Mouse (Mus musculus) midbrain, embryonic 13.5 days (tissue): ENCODE data around the gene Rbm12. TPM values are rescaled to one million over a fixed set of nuclear protein-coding genes. Genes with fewer than 3 reads are reported as not detected.
A peak's percentile ranks its signal among the peaks of the same experiment; 100 is the strongest.
"Not testable (repeated sequence)": the region's sequence is repeated elsewhere in the genome, so short reads cannot be mapped to it uniquely, and the experiment has no call there.

Source experiments
- ATAC-seq: fragments of 200-750 bp; cut with Nextera tagmentation; 2 replicates; pipeline ENCODE4 v1.8.0; 2017; ENCODE audit warnings: mild to moderate bottlenecking, moderate TSS enrichment, moderate library complexity
- H3K27ac ChIP-seq: fragments of 300-500 bp; sonication (generic); 2 replicates; pipeline ENCODE4 v1.5.1; 2015; ENCODE audit warnings: inconsistent platforms, mild to moderate bottlenecking, moderate library complexity
- H3K27me3 ChIP-seq: fragments of 300-500 bp; sonication (generic); 2 replicates; pipeline ENCODE4 v1.6.1; 2015; ENCODE audit warnings: mild to moderate bottlenecking, inconsistent platforms
- H3K36me3 ChIP-seq: fragments of 300-500 bp; sonication (generic); 2 replicates; pipeline ENCODE4 v1.6.1; 2015; ENCODE audit warnings: mild to moderate bottlenecking, inconsistent platforms
- H3K4me1 ChIP-seq: fragments of 300-500 bp; sonication (generic); replicated peaks from 2 replicates; pipeline ENCODE4 v1.6.1; 2015; ENCODE audit warnings: inconsistent platforms
- H3K4me2 ChIP-seq: fragments of 300-500 bp; sonication (generic); replicated peaks from 2 replicates; pipeline ENCODE4 v1.6.1; 2015; ENCODE audit warnings: moderate library complexity, mild to moderate bottlenecking, inconsistent platforms
- H3K4me3 ChIP-seq: fragments of 300-500 bp; sonication (generic); replicated peaks from 2 replicates; pipeline ENCODE4 v1.5.1; 2015; ENCODE audit warnings: mild to moderate bottlenecking, inconsistent platforms
- H3K9ac ChIP-seq: fragments of 300-500 bp; sonication (generic); replicated peaks from 2 replicates; pipeline ENCODE4 v1.6.1; 2015; ENCODE audit warnings: mild to moderate bottlenecking, inconsistent platforms
- H3K9me3 ChIP-seq: fragments of 300-500 bp; sonication (generic); 2 replicates; pipeline ENCODE4 v1.6.1; 2016; ENCODE audit warnings: mild to moderate bottlenecking, inconsistent platforms
- WGBS: fragments of 180-500 bp; shearing (Covaris S2); methylation state at CpG from one replicate; pipeline ENCODE4 v1.1.7; 2015; 5-methylcytosine and 5-hydroxymethylcytosine counted together
- polyA plus RNA-seq: library from polyadenylated mRNA; unstranded; fragments of >200 nt; fragmentation: Nextera tagmentation; extraction: Ambion mirVana; gene quantifications from 2 replicates; pipeline ENCODE4 v1.2.1, GENCODE M21; 2015

Rbm12 gene
- polyA plus RNA-seq, 1 experiment from 2014 or later = 33.3 TPM

DNA sequence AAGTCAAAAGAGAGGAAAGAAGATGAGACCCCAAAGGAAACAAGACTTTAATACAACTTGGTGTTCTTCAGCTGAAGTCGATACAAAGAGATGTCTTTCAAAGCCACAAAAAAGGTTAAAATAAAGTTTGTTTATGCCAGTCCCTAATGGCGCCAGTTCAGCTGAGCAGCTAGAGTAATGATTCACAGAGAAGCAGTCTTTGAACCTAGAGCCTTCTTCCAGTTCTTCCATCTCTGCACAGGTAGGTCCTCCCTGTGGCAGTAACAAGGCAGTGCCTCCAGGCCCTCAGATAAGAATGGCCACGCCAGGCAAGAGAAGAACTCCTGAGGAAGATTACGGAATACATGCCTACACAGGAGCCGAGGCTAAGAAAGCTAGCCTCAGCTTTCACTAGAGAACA, 12.0 kb upstream of the Rbm12 start:
- H3K4me3 ChIP-seq = no peak overlapping the region
- H3K4me2 ChIP-seq = no peak overlapping the region
- H3K9me3 ChIP-seq = no peaks in the 10 kb centered on the region
- no peaks in the 10 kb centered on the region for H3K4me1 ChIP-seq
- no peaks in the 10 kb centered on the region for H3K27me3 ChIP-seq
- ATAC-seq = no peak
- H3K27ac ChIP-seq = no peak overlapping the region
- 93% methylated on average over 5 of the region's 5 CpGs for WGBS
- H3K9ac ChIP-seq = no peak overlapping the region
- peaks cover 32% of the 10 kb centered on the region for H3K36me3 ChIP-seq

DNA sequence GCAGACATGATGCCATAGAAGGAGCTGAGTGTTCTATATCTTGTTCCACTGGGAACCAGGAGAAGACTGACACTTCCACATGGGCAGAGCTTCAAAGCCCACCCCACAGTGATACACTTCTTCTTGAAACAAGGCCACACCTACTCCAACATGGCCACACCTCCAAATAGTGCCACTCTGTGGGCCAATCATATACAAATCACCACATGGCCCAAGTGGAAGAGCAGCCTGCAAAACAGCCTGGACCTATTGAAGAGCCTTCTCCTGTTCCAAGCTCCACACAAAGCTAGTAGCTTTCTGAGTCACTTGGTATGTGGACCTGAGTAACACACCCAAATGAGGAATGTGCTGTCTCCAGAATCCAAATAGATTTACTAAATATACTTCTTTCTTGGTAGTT, 7.8 kb upstream of the Rbm12 start:
- Histone ChIP-seq H3K9me3 (no peaks in the 10 kb centered on the region), H3K4me2 (no peak overlapping the region)

DNA sequence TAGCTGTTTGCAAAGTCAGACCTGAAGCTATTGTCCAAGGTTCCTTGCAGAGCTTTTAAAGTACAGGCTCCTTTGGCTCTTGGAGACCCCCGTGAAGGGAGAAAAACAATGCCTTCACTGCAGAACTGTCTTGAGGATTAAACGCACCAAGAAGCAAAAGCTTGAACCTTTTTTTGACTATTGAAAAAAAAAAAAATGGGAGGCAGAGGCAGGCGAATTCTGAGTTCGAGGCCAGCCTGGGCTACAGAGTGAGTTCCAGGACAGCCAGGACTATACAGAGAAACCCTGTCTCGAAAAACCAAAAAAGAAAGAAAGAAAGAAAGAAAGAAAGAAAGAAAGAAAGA, 274 bp upstream of the Rbm12 start:
- peaks cover 22% of the 10 kb centered on the region for H3K4me1 ChIP-seq
- peak overlapping the region; percentile 73 for H3K4me2 ChIP-seq
- H3K4me3 ChIP-seq = peak overlapping the region; percentile 59
- 21% methylated on average over 5 of the region's 5 CpGs for WGBS
- H3K9me3 ChIP-seq, ATAC-seq, H3K36me3 ChIP-seq, H3K9ac ChIP-seq, H3K27me3 ChIP-seq: not testable (repeated sequence)
- peak overlapping the region; percentile 92 for H3K27ac ChIP-seq

More for the DNA sequence above, 7.8 kb upstream of the Rbm12 start:
- Histone ChIP-seq H3K27ac (no peak overlapping the region), H3K4me1 (no peaks in the 10 kb centered on the region), H3K9ac (no peak overlapping the region), H3K4me3 (no peak overlapping the region), H3K27me3 (no peaks in the 10 kb centered on the region), H3K36me3 (peaks cover 10% of the 10 kb centered on the region)
- ATAC-seq = no peak

DNA sequence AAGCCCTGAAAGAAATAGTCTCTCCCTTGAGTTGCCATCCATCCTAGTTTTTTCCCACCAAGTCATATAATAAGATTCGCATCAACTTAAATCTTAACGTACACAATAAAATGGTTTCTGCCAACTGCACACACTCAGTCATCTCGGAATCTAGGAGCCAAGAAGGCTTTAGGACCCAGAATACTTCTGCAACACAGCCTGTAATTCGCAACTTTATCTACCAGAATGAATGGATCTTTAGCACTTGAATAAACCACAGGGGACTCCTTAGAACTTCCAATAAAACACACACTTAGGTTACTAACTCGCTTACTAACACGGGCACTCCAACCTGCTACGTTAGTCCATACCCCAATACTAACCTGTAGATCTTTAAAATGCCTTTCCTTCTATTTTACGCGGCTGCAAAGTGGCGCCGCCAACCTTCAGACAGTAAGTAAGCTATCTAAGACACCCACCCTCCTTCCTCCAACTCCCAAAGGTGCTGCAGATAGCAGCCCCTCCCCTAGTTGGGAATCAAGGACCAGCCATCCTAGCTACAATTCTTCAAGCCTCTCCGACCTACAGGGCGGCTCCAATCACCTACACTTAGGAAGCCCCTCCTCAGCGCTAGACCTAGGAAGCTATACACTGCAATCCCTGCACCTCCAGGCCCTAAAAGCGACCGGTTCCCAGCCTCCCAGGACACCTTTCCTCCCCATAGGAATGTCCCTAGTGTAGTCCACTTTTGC, 986 bp downstream of the Rbm12 start:
- Histone ChIP-seq H3K27ac (peak overlapping the region; percentile 92), H3K9ac (peak overlapping the region; percentile 98), H3K4me3 (peak overlapping the region; percentile 59), H3K36me3 (peaks cover 3% of the 10 kb centered on the region; the same call in 1 of the 2 replicates), H3K4me1 (peaks cover 31% of the 10 kb centered on the region), H3K9me3 (no peaks in the 10 kb centered on the region), H3K27me3 (no peaks in the 10 kb centered on the region), H3K4me2 (peak overlapping the region; percentile 73)
- under 1% methylated on average over 16 of the region's 16 CpGs for WGBS
- ATAC-seq = peak; percentile 79

DNA sequence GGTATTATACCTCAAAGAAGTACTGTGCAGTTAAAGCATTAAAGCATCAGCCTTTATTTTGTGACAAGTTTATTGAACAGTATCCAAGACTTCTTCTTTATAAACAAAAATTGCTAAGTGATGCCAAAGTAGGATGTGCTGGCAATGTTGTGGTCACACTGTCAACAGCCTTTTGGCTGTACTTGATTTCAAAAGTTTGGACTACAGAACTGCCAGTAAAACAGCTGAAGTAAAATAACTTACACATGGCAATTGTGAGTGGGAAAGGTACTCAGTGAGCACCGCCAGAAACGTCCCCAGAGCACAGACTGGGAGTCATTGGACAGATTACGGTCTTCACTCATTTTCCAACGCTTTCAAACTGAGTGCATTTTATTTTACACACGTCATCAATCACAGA, 19.9 kb downstream of the Rbm12 start:
- Histone ChIP-seq H3K36me3 (peaks cover 19% of the 10 kb centered on the region), H3K4me2 (no peak overlapping the region), H3K27ac (no peak overlapping the region), H3K4me1 (peaks cover 34% of the 10 kb centered on the region), H3K9me3 (no peaks in the 10 kb centered on the region), H3K9ac (no peak overlapping the region), H3K4me3 (no peak overlapping the region), H3K27me3 (no peaks in the 10 kb centered on the region)
- 87% methylated on average over 5 of the region's 5 CpGs for WGBS
- ATAC-seq = no peak

DNA sequence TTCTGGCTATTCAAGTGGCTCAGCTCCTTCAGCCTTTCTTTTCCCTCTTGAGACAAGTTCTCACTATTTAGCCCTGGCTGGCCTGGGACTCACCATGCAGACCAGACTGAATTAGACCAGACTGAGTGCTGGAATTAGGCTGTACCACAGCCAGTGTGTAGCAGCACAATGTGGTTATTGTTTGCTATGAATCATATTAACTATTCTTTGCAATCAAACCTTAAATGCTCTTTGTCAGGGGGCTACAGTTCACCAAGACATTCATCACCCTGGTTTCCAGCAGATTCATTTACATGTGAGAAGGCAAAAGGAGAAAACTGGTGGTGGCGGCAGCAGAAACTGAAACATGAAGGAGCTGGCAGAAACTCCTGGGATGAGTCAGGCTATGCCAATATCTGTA, 22.0 kb downstream of the Rbm12 start:
- ATAC-seq = peak; percentile 68

DNA sequence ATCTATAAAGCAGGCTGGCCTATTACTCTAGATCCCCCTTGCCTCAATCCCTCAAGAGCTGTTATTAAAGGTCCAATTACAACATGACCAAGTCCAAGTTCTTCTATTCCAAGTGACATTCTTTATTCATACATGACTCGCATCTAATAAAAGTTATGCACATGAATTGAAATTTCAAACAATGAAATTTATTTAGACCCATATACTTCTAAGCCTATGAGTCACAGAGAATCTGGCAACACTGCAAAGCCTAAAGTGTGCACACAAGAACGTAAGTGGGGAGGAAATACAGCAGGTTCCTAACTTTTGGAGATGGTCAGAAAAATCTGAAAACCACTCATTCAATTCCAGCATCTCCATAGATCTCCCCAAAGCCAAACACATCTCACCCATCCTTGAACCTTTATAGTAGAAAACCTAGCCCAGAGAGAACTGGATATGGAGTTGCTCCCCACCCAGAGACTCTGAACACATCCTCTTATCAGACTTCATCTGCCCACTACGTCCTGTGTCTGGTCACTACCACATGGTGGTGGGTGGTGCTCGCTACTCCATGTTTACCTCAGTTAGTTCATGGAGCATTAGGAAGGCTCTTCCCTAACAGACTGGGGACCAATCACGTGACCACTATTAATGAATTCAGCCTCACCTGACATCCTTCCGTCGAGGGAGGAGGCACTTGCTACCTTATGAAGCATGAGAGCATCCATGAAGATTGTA, 24.2 kb downstream of the Rbm12 start:
- Histone ChIP-seq H3K27me3 (no peaks in the 10 kb centered on the region), H3K36me3 (no peaks in the 10 kb centered on the region; the same call in 1 of the 2 replicates), H3K4me3 (no peak overlapping the region), H3K4me1 (peaks cover 35% of the 10 kb centered on the region), H3K9me3 (no peaks in the 10 kb centered on the region), H3K4me2 (no peak overlapping the region), H3K9ac (no peak overlapping the region), H3K27ac (no peak overlapping the region)
- WGBS = 91% methylated on average over 7 of the region's 7 CpGs
- no peak for ATAC-seq

More for the DNA sequence above, 22.0 kb downstream of the Rbm12 start:
- H3K27me3 ChIP-seq = no peaks in the 10 kb centered on the region
- no peak overlapping the region for H3K4me2 ChIP-seq
- 48% methylated on average over 1 of the region's 1 CpGs for WGBS
- no peaks in the 10 kb centered on the region; the same call in none of the 2 replicates for H3K36me3 ChIP-seq
- H3K9ac ChIP-seq = no peak overlapping the region
- peak overlapping the region; percentile 48; the same call in 1 of the 2 replicates for H3K27ac ChIP-seq
- H3K4me1 ChIP-seq = peaks cover 35% of the 10 kb centered on the region
- no peak overlapping the region for H3K4me3 ChIP-seq
- H3K9me3 ChIP-seq = no peaks in the 10 kb centered on the region

DNA sequence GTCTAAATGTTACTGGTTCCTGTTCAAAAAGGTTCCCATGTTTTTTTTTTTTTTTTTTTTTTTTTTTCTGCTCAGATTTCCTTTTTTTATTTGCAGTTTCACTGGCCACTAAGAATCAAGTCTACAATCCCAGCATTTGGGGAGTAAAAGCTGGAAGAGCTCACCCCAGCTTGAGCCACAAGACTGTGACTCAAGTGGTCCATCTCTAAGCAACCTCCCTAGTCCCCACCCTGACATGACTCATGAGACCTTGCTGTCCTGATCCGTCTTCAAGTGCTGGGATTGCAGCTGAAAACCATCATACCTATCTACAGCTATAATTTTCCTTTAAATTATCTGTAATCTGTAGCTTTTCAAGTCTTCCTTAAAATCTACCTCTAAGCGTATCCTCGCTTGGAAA, 27.2 kb downstream of the Rbm12 start:
- no peak overlapping the region for H3K9ac ChIP-seq
- no peak overlapping the region for H3K4me2 ChIP-seq
- H3K4me1 ChIP-seq = peaks cover 19% of the 10 kb centered on the region
- no peaks in the 10 kb centered on the region for H3K9me3 ChIP-seq
- ATAC-seq = no peak
- H3K27me3 ChIP-seq = no peaks in the 10 kb centered on the region
- no peak overlapping the region for H3K4me3 ChIP-seq
- 93% methylated on average over 3 of the region's 3 CpGs for WGBS
- no peak overlapping the region for H3K27ac ChIP-seq
- H3K36me3 ChIP-seq = no peaks in the 10 kb centered on the region; the same call in 1 of the 2 replicates

DNA sequence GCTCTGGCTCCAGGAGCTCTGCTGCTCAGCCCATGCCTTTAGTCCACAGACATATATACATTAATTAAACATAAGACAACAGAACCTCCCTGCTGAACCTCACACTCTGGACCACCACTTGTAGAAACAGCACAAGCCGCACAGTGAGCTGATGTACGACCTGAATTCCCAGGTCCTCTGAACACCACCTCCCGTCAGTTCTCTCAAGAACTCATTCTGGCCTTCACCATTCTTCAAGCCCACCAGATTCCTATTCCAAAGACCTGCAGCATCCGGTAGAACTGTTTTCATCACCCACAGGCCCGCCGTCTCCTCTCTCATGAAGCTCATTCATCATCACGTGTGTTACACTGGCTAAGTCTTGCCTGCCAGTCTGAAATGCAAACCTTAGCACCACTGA, 31.4 kb downstream of the Rbm12 start:
- Histone ChIP-seq H3K9me3 (no peaks in the 10 kb centered on the region), H3K36me3 (peaks cover 40% of the 10 kb centered on the region), H3K4me3 (no peak overlapping the region), H3K27me3 (no peaks in the 10 kb centered on the region), H3K27ac (no peak overlapping the region), H3K9ac (no peak overlapping the region), H3K4me1 (peaks cover 16% of the 10 kb centered on the region; the same call in 1 of the 2 replicates), H3K4me2 (no peak overlapping the region)
- 88% methylated on average over 7 of the region's 7 CpGs for WGBS
- no peak for ATAC-seq

DNA sequence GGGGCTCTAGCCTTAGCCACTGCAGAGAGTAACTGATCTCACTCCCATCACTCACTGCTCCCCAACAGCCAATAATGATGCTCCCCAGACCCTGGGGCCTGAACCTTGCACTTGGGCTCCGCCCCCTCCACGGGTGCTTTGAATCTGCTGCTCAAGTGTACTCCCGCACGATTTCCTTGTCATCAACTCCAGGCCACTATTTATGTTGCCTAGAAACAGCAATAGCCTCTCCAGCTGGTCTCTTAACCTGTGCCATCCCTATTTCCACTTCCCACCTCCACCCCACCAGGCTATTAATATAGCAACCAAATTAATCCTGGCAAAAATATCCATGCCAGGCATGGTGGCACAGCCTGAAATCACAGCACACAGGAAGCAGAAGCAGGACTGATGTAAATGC, 32.1 kb downstream of the Rbm12 start:
- peaks cover 47% of the 10 kb centered on the region for H3K36me3 ChIP-seq
- no peaks in the 10 kb centered on the region for H3K27me3 ChIP-seq
- no peak overlapping the region for H3K4me2 ChIP-seq
- H3K9ac ChIP-seq = 0 out of 2 replicates have a peak overlapping the region, but pooled peaks have one; percentile 23
- no peaks in the 10 kb centered on the region for H3K9me3 ChIP-seq
- H3K4me3 ChIP-seq = no peak overlapping the region
- ATAC-seq = no peak
- 66% methylated on average over 4 of the region's 4 CpGs for WGBS
- H3K27ac ChIP-seq = no peak overlapping the region
- peaks cover 16% of the 10 kb centered on the region; the same call in 1 of the 2 replicates for H3K4me1 ChIP-seq

DNA sequence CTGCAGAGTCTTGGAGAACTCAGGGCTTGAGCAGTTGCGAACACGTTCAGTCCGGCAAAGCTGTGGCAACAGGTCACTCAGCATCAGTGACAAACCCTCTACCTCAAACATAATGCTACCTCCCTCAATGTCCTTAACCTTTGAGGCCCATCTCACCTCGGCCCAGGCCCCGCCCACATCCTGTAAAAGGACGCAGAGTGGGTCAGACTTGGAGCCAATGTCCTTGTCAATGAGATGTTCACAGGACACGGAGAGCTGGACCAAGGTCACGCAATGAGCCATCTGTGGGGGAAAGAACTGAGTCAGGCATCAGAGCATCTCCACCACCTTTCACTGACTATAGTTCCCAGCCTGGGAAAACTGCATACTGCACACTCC, 32.6 kb downstream of the Rbm12 start:
- Histone ChIP-seq H3K4me1 (peaks cover 16% of the 10 kb centered on the region; the same call in 1 of the 2 replicates), H3K9me3 (no peaks in the 10 kb centered on the region), H3K36me3 (peaks cover 52% of the 10 kb centered on the region), H3K27me3 (no peaks in the 10 kb centered on the region), H3K4me2 (no peak overlapping the region), H3K9ac (no peak overlapping the region), H3K27ac (no peak overlapping the region), H3K4me3 (no peak overlapping the region)
- ATAC-seq = no peak
- WGBS = 97% methylated on average over 8 of the region's 8 CpGs

DNA sequence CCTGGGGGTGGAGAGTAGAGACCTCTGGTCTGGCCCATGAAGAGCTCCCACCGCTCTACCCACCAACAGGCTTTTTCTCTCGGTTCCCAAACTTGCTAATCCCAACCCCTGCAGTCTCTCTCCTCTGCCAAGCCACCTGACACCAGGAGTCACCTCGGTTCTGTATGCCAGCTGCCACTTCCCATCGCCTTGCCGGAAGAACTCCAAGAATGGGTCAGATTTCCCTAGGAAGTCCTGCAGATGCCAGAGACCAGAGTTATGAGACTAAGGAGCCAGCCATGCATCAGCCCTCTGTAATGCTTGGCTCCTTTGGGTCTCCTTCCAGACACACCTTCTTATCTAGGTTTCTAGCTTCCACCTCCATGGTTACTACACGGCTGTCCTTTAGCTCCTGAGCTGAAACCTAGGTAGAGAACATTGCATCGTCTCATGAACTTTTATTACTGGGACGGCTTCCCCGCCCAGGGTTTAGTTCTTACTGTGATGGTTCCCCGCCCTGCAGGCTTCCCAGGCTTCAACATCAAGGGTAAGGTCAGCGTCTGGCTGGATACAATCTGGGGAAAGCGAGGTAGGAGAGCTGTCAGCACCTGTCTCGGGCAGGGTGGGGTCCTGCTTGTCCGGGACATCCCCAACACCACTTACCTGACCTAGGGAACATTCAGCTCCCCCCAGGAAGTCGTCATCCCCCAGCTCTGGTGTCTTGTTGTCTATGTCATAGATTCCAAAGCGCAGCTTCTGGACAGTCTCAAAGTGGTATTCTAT, 33.2 kb downstream of the Rbm12 start:
- WGBS = 94% methylated on average over 16 of the region's 16 CpGs
- no peak for ATAC-seq
- Histone ChIP-seq H3K9me3 (no peaks in the 10 kb centered on the region), H3K36me3 (peaks cover 58% of the 10 kb centered on the region), H3K9ac (no peak overlapping the region), H3K4me3 (no peak overlapping the region), H3K27me3 (no peaks in the 10 kb centered on the region), H3K27ac (no peak overlapping the region), H3K4me2 (no peak overlapping the region), H3K4me1 (peaks cover 16% of the 10 kb centered on the region; the same call in 1 of the 2 replicates)
